ENCODE assay signal across 27 mouse cellular contexts in the genomic region with DNA sequence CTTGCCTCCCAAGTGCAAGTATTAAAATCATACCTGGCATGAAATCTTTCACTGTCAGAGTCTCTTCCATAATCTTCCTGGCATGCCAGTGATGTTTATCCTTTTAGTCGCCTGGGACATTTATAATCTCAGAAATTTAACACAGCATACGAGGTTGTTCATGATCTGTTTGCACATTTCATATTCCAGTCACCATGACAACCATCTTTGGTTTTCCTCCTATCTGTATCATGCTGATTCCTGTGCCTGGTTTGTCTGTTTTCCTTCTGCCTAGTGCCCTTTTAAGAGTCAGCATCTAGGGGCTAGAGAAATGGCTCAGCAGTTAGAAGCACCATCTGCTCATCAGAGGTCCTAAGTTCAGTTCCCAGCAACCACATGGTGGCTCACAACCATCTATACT. TPM values are rescaled to one million over a fixed set of nuclear protein-coding genes. Genes with fewer than 3 reads are reported as not detected.
"Had no signal": no experiment of that assay in that cellular context is flagged by ENCODE, and none has a peak within 500 bp of the region (broad histone marks: within the 10 kb centered on the region; RNA-seq: fewer than 3 reads in every experiment).

No protein-coding gene starts in this region.

- H3K4me1 ChIP-seq: midbrain, embryonic 10.5 days; midbrain, embryonic 12.5 days; neural tube, embryonic 13.5 days; neural tube, embryonic 15.5 days had no signal

- H3K4me2 ChIP-seq: lung, embryonic 14.5 days; midbrain, embryonic 12.5 days; neural tube, embryonic 13.5 days; neural tube, embryonic 15.5 days had no signal

- DNase-seq: lung, adult 18-20 months; lung, embryonic 14.5 days; lung, postnatal 10 days; lung, postnatal 4 days; midbrain, embryonic 14.5 days; retina, postnatal 1 day; right cerebral cortex, adult 18-20 months; right cerebral cortex, postnatal 25 days; right cerebral cortex, postnatal 4 days; spleen, adult 18-20 months; thymus, adult 18-20 months; thymus, postnatal 14 days; thymus, postnatal 36 days had no signal

- ATAC-seq: midbrain, embryonic 16.5 days had no signal

- H3K27ac ChIP-seq: midbrain, embryonic 10.5 days; midbrain, embryonic 12.5 days; neural tube, embryonic 13.5 days; neural tube, embryonic 15.5 days had no signal

- H3K9me3 ChIP-seq: midbrain, embryonic 10.5 days; midbrain, embryonic 12.5 days; neural tube, embryonic 13.5 days; neural tube, embryonic 15.5 days had no signal

- H3K4me3 ChIP-seq: midbrain, embryonic 10.5 days; midbrain, embryonic 12.5 days; myocyte; neural tube, embryonic 13.5 days; neural tube, embryonic 15.5 days had no signal

- H3K9ac ChIP-seq: lung, embryonic 14.5 days; midbrain, embryonic 12.5 days; neural tube, embryonic 13.5 days; neural tube, embryonic 15.5 days had no signal

- H3K27me3 ChIP-seq: midbrain, embryonic 12.5 days; neural tube, embryonic 13.5 days; neural tube, embryonic 15.5 days had no signal

RNA-seq across cellular contexts. Expression of gene Calhm1, which starts 25.4 kb away (rescaled TPM):
- total RNA-seq: megakaryocyte, adult 5-6 weeks; megakaryocyte-erythroid progenitor cell, adult 5-6 weeks had no signal
- polyA plus RNA-seq: lung, embryonic 14.5 days; lung, embryonic 16.5 days; midbrain, embryonic 10.5 days; midbrain, embryonic 12.5 days; midbrain, embryonic 14.5 days; midbrain, embryonic 16.5 days; myocyte; neural tube, embryonic 11.5 days; neural tube, embryonic 13.5 days; neural tube, embryonic 15.5 days; small intestine, adult 2 months; stomach, embryonic 14.5 days; stomach, embryonic 16.5 days; thymus, postnatal 0 days had no signal

RNA-seq across cellular contexts. Expression of gene Calhm3, which starts 38.9 kb away (rescaled TPM):
- total RNA-seq: megakaryocyte, adult 5-6 weeks; megakaryocyte-erythroid progenitor cell, adult 5-6 weeks had no signal
- polyA plus RNA-seq: lung, embryonic 14.5 days; lung, embryonic 16.5 days; midbrain, embryonic 10.5 days; midbrain, embryonic 12.5 days; midbrain, embryonic 14.5 days; midbrain, embryonic 16.5 days; myocyte; neural tube, embryonic 11.5 days; neural tube, embryonic 13.5 days; neural tube, embryonic 15.5 days; stomach, embryonic 14.5 days; stomach, embryonic 16.5 days had no signal
